Mouse (Mus musculus) thymus, adult 2 months (tissue): ENCODE data around the gene Rheb. TPM values are rescaled to one million over a fixed set of nuclear protein-coding genes. Genes with fewer than 3 reads are reported as not detected.

Experiments
- DNase-seq: peaks from one replicate; pipeline ENCODE4 v3.0.0; 2021
- H3K27ac ChIP-seq: fragments of 200-500 bp; 2 replicates; pipeline ENCODE4 v1.5.1; 2012; ENCODE audit warnings: low read length, control low read depth; ENCODE audit not compliant: control insufficient read depth, insufficient read depth
- H3K27me3 ChIP-seq: fragments of 200-500 bp; 2 replicates; pipeline ENCODE4 v1.6.1; 2012; ENCODE audit warnings: mild to moderate bottlenecking, low read length, moderate library complexity, mixed read lengths; ENCODE audit not compliant: control insufficient read depth, insufficient read depth
- H3K36me3 ChIP-seq: fragments of 200-500 bp; 2 replicates; pipeline ENCODE4 v1.6.1; 2012; ENCODE audit warnings: mild to moderate bottlenecking, low read length, moderate library complexity; ENCODE audit not compliant: control insufficient read depth, insufficient read depth
- H3K4me1 ChIP-seq: fragments of 200-500 bp; replicated peaks from 2 replicates; pipeline ENCODE4 v1.6.1; 2012; ENCODE audit warnings: low read length; ENCODE audit not compliant: control insufficient read depth, insufficient read depth
- H3K4me3 ChIP-seq: fragments of 200-500 bp; 2 replicates; pipeline ENCODE4 v1.5.1; 2012; ENCODE audit warnings: mild to moderate bottlenecking, low read length, control low read depth, moderate library complexity; ENCODE audit not compliant: control insufficient read depth, insufficient read depth
- CTCF ChIP-seq: fragments of 200-500 bp; IDR thresholded peaks from 2 replicates; pipeline ENCODE4 v1.5.1; 2012; ENCODE audit warnings: mild to moderate bottlenecking, control low read depth, low read length, moderate library complexity, borderline replicate concordance; ENCODE audit not compliant: control insufficient read depth, poor library complexity, insufficient read depth; ENCODE audit errors: extremely low read depth
- POLR2A ChIP-seq: fragments of 200-500 bp; IDR thresholded peaks from 2 replicates; pipeline ENCODE4 v1.6.1; 2012; ENCODE audit warnings: mild to moderate bottlenecking, low read length, control low read depth, moderate library complexity; ENCODE audit not compliant: control insufficient read depth, poor library complexity, insufficient read depth; ENCODE audit errors: extremely low read depth
- WGBS: fragments of 180-500 bp; shearing (Covaris S2); methylation state at CpG from one replicate; pipeline ENCODE4 v1.1.7; 2018; 5-methylcytosine and 5-hydroxymethylcytosine counted together
- polyA plus RNA-seq: library from polyadenylated mRNA; depleted of rRNA; stranded (reverse); fragments of >200 nt; gene quantifications from 2 replicates; pipeline ENCODE4 v1.2.3, GENCODE M21; 2012

The Rheb gene
- polyA plus RNA-seq, 1 experiment, result 23.1 TPM

DNA sequence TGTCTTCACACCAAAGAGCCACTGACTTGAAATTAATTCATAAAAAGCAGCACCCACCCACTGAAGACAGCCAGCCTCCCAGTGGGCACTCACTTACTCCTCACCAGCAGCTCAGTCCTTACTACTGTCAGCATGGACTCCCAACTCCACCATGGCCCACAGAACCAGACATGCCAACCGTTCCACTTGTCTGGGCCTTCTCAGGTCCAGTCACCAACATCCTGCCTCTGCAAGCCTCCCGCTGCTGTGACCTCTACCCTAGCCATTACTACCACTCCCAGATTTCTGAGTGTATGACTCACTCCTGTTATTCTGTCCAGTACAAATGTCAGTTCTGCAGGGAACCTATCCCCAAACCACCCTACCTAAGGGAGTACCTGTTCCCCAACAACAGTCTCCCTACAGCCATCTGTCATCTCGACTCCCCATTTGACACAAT, 21.0 kb downstream of the Rheb start:
- H3K4me3 ChIP-seq, result no peak overlapping the region
- peaks cover 11% of the 10 kb centered on the region for H3K36me3 ChIP-seq
- no peak for DNase-seq
- TF ChIP-seq CTCF (no peak), POLR2A (no peak)
- H3K27me3 ChIP-seq, result no peaks in the 10 kb centered on the region
- no peak overlapping the region for H3K27ac ChIP-seq
- peaks cover 9% of the 10 kb centered on the region for H3K4me1 ChIP-seq
- 88% methylated on average over 3 of the region's 3 CpGs for WGBS

GRCm38 (mm10) chr5:24820627-24821026, 21.8 kb downstream of the Rheb start:
- Histone ChIP-seq H3K36me3 (peaks cover 12% of the 10 kb centered on the region), H3K4me3 (no peak overlapping the region), H3K4me1 (peaks cover 9% of the 10 kb centered on the region), H3K27ac (no peak overlapping the region), H3K27me3 (no peaks in the 10 kb centered on the region)
- 93% methylated on average over 5 of the region's 5 CpGs for WGBS
- TF ChIP-seq POLR2A (no peak), CTCF (no peak)
- DNase-seq, result no peak

DNA sequence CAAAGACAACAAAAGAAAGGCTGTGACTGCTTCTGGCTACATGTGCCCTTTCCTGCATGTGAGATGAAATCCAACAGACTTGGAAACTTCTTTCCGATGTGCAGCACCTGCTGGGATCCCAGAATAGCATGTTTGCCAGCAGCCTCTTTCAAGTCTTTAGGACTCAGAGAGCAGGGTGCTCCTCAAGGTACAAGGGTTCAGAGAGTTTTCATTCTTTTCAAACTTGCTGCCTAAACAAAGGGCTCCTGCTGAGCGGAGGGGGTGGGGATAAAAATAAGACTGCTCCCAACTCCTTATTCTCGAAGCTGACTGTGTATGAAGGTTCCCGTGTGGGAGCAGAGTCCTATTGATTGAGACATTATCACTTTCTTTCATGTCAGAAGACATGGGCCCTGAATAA, 25.2 kb downstream of the Rheb start:
- Histone ChIP-seq H3K4me3 (no peak overlapping the region), H3K27ac (no peak overlapping the region), H3K4me1 (no peaks in the 10 kb centered on the region), H3K27me3 (no peaks in the 10 kb centered on the region), H3K36me3 (peaks cover 39% of the 10 kb centered on the region)
- WGBS, result 93% methylated on average over 4 of the region's 4 CpGs
- no peak for TF ChIP-seq CTCF
- no peak for TF ChIP-seq POLR2A
- no peak for DNase-seq

- Histone ChIP-seq H3K4me1 (no peaks in the 10 kb centered on the region), H3K36me3 (peaks cover 60% of the 10 kb centered on the region), H3K27me3 (no peaks in the 10 kb centered on the region), H3K4me3 (no peak overlapping the region), H3K27ac (no peak overlapping the region)
- no peak for TF ChIP-seq POLR2A
- TF ChIP-seq CTCF, result no peak
- no peak for DNase-seq
- 62% methylated on average over 3 of the region's 3 CpGs for WGBS
Measured at GRCm38 (mm10) chr5:24813946-24814345, 28.5 kb downstream of the Rheb start.

GRCm38 (mm10) chr5:24813005-24813404, 29.4 kb downstream of the Rheb start:
- no peak for DNase-seq
- no peak for TF ChIP-seq POLR2A
- TF ChIP-seq CTCF, result no peak
- no peaks in the 10 kb centered on the region for H3K4me1 ChIP-seq
- no peak overlapping the region for H3K27ac ChIP-seq
- H3K4me3 ChIP-seq, result no peak overlapping the region
- no peaks in the 10 kb centered on the region for H3K27me3 ChIP-seq
- WGBS, result 79% methylated on average over 4 of the region's 4 CpGs
- peaks cover 66% of the 10 kb centered on the region for H3K36me3 ChIP-seq

GRCm38 (mm10) chr5:24805222-24805621, 37.2 kb downstream of the Rheb start:
- TF ChIP-seq CTCF, result no peak
- TF ChIP-seq POLR2A, result no peak
- 93% methylated on average over 6 of the region's 6 CpGs for WGBS
- DNase-seq, result no peak
- no peaks in the 10 kb centered on the region for H3K4me1 ChIP-seq
- no peak overlapping the region for H3K27ac ChIP-seq
- H3K4me3 ChIP-seq, result no peak overlapping the region
- no peaks in the 10 kb centered on the region for H3K27me3 ChIP-seq
- peaks cover 57% of the 10 kb centered on the region for H3K36me3 ChIP-seq

DNA sequence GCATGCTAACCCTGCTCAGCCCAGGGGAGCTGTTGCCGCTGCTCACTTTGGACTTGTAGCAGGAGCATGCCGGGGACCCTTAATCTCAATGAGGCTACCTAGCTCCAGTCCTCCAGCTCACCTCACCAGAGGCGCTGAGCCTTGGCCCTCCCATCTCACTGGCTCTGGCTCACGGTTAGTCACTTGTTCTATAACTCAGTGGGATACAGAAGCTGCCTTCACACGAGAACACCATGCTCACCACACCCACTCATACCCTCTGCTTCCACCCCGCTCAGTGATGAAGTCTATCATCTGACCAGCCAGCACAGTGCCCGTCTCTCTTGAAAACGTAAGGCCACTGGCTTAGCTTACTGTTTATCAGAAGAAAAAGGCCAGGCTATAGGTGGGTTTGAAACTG, 37.8 kb downstream of the Rheb start:
- Histone ChIP-seq H3K27ac (no peak overlapping the region), H3K4me1 (no peaks in the 10 kb centered on the region), H3K36me3 (peaks cover 56% of the 10 kb centered on the region), H3K4me3 (no peak overlapping the region), H3K27me3 (no peaks in the 10 kb centered on the region)
- TF ChIP-seq POLR2A, result no peak
- 95% methylated on average over 8 of the region's 8 CpGs for WGBS
- DNase-seq, result no peak
